Mouse (Mus musculus): Measurements from ENCODE around the gene Morn4.

The Morn4 gene

GRCm38 (mm10) chr19:42037167-42037702, 48.9 kb downstream of the Morn4 start:
- no peak for DNase-seq

- no peak for DNase-seq
These were observed 49.8 kb downstream of the Morn4 start for GRCm38 (mm10) chr19:42036357-42036756.

- DNase-seq, result peak; percentile 84
These were observed 50.5 kb downstream of the Morn4 start, which contains the start of gene Ankrd2 for GRCm38 (mm10) chr19:42035456-42036248. Ankrd2 (plus strand) TSS chr19:42036000.

- DNase-seq, result no peak
These were observed 51.2 kb downstream of the Morn4 start for GRCm38 (mm10) chr19:42034881-42035455.

GRCm38 (mm10) chr19:42034146-42034775, 51.9 kb downstream of the Morn4 start:
- peak; percentile 28 for DNase-seq

GRCm38 (mm10) chr19:42033611-42034010, 52.5 kb downstream of the Morn4 start:
- no peak for DNase-seq

- DNase-seq, result no peak
These were observed 55.0 kb downstream of the Morn4 start for GRCm38 (mm10) chr19:42031112-42031511.

- peak; percentile 78 for DNase-seq
These were observed 60.0 kb downstream of the Morn4 start for GRCm38 (mm10) chr19:42026158-42026557.

Measured in thymus, postnatal 14 days (tissue).